Mouse (Mus musculus) brain, embryonic 14.5 days (tissue): ENCODE measurements around the gene Mep1a.

Source experiments
- CTCF ChIP-seq: fragments of 200-500 bp; IDR thresholded peaks from 2 replicates; pipeline ENCODE4 v1.5.1; 2012; ENCODE audit warnings: inconsistent platforms, mild to moderate bottlenecking, moderate library complexity, borderline replicate concordance; ENCODE audit not compliant: insufficient read depth, insufficient read length; ENCODE audit errors: extremely low read depth
- POLR2A ChIP-seq: fragments of 200-500 bp; IDR thresholded peaks from 2 replicates; pipeline ENCODE4 v1.6.1; 2012; ENCODE audit warnings: mild to moderate bottlenecking, inconsistent platforms, borderline replicate concordance; ENCODE audit not compliant: poor library complexity, insufficient read depth, insufficient read length, severe bottlenecking; ENCODE audit errors: extremely low read depth

GRCm38 (mm10) chr17:43451216-43451615 lies 51.4 kb downstream of the Mep1a start:
- TF ChIP-seq CTCF (no peak), POLR2A (no peak)
